Mouse (Mus musculus) gastrocnemius, postnatal 25 days (tissue): ENCODE results near the gene Ifna16. TPM values are rescaled to one million over a fixed set of nuclear protein-coding genes. Genes with fewer than 3 reads are reported as not detected.

ENCODE experiments used
- DNase-seq: peaks from one replicate; pipeline ENCODE4 v3.0.0; 2022
- long read RNA-seq, 2 experiments: library from polyadenylated mRNA; stranded (forward); transcript quantifications; one replicate each; pipeline ENCODE4 v2.0.0; 2021
- total RNA-seq, 2 experiments: library from RNA; stranded (reverse); gene quantifications; 1 replicate in 1 of 2; 2 replicates in 1 of 2; pipeline ENCODE4 v1.2.3; 2021

The Ifna16 gene
- total RNA-seq, result not detected
- long read RNA-seq, experiment 1, result 0 reads
- long read RNA-seq, experiment 2, result 0 reads

DNA sequence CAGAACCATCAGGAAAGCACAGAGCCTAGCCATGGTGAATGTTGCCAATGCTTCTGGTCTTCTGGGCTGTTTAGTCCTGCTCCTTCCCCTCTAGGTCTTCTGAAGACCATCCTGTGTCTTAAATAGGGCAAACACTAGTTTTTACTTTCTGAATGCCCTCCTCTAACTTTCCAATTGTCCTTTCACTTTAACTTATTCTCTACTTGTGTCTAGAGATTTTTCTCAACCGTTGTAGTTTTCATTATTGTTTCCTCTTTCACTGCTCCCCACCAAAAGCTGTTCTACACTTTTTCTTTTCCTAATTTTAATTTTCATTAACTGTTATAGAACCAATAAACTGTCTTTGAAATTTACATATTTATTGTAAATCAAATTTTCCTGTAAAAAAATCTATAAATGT, at the start of gene Ifna16:
Ifna16 (minus strand) TSS at position 101 of the 400 bp plus-strand sequence.
- DNase-seq, result no peak

DNA sequence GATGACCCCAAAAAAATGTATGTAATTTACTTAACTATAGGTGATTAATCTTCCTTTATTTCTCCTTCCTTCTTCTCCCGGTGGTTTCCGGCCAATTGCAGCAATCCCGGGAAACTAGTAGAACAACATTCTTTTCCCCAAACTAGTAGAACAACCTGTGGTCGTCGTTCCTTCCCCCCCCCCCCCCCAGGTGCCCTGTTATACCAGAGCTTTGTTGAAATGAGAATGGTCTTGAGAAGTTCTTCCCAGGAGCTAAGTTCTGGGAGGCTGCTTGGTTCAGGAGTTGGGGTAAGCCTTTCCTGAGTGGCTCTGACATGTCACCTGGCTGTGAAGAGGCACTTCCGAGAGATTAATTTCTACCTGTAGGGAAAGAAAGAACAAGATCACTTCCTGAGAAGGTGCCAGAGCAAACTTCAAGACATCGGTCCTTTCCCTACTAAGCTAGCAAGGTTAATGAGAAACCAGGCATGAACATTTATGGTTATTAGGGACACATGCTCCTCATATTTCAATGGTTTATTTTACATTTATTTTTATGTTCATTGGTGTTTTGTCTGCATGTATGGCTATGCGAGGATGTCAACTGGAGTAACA, 46.9 kb upstream of the Ifna16 start:
- no peak for DNase-seq

DNA sequence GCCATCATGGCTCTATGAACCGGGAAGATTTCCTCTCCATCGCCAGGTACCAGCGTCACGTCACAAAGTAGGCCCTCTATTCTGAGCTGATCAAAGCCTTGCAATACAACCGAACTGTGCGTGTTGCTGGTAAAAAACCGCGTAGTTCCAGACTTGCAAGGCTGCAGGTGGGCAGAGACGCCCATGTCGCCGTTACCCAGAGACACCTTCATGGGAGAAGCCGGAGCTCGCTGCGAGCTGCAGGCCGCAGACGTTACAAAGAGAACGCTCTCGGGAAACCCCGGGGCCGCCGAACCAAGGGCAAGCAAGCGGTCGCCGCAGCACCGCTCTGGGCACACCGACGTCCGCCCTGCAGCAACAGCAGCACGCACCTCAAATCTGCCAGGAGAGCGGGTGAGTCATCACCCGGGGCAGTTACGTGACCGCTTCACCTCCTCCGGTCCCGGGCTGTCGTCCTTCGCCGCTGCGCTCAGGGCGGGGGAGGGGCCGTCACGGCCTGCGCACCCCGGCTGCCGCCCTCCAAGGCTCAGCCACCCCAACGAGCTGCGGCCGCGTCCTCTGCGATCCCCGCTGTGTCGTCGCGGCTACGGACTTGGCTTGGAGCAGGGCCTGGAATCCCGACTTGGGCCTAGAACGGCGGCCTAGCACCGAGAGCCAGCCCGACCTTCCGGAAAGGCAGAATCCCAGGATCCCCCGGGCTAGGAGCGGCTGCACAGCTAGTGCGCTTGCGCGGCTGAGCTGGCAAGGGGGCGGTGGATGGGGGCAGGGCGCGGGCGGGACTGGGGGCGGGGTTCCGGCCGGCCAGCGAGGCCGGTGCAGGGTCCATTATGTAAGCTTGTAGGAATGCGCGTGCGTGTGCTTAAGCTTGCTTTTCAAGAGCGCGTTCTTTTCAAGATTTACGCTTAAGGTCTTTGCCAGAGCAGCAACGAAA, 45.3 kb upstream of the Ifna16 start, which contains the start of the genes Gm26566 and Klhl9:
Gm26566 (plus strand) TSS at position 15 of the 931 bp plus-strand sequence.
Klhl9 (minus strand) TSS at position 675 of the 931 bp plus-strand sequence.
- DNase-seq, result peak; percentile 95

DNA sequence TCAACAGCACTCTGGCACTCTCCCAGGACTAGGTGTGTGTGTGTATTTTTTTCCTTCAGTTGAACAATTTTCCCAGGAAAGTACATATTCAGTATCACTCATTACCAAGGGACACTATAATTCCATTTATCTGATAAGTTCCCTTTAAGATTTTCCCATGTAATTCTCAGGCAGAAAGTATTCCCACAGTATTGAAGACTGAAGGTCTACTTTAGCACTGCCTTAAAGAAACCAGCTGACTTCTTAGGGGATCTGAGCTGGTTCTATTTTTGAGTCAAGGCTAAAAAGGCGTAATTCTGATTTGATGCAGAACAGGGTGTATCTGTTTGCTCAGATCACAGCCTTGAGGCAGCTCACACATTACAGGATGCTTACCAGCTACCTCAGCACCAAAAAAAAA, 42.0 kb upstream of the Ifna16 start:
- DNase-seq, result no peak

DNA sequence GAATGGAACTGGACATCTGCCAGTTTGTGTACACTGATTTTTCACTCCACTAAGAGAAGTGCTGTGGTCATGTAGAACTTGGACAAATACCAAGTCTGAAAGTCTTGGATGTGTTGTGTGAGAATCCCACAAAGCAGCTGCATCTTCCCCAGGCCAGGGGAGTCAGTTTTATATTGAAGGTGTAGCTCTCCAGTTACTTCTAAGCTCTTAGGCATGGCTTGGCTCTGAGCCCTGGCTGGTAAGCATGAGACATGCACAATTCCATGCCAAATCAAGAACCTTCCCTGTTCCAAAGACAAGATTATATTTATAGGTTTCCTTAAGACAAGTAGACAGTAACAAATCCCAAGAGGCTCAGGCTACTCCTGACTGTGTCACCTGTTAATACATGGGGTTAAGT, 38.3 kb upstream of the Ifna16 start:
- DNase-seq, result peak; percentile 67

DNA sequence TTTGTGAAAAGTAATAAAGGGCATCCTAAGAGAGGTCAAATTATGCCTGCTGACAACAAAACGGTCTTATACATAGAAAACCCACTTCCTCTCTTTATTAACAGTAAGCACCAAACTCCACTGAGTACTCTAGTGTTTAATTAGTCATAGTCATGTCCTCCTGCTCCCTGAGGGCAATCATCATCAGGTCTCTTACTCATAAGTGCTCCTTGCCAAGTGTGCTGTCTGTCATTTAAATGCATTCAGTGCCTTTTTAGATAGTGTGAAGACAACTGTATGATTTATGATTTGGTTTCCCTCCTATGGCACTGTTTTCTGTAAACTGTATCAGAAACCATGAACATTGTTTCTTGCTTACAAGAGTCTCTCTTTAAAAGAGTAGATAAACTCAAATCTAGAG, 37.6 kb upstream of the Ifna16 start:
- no peak for DNase-seq

DNA sequence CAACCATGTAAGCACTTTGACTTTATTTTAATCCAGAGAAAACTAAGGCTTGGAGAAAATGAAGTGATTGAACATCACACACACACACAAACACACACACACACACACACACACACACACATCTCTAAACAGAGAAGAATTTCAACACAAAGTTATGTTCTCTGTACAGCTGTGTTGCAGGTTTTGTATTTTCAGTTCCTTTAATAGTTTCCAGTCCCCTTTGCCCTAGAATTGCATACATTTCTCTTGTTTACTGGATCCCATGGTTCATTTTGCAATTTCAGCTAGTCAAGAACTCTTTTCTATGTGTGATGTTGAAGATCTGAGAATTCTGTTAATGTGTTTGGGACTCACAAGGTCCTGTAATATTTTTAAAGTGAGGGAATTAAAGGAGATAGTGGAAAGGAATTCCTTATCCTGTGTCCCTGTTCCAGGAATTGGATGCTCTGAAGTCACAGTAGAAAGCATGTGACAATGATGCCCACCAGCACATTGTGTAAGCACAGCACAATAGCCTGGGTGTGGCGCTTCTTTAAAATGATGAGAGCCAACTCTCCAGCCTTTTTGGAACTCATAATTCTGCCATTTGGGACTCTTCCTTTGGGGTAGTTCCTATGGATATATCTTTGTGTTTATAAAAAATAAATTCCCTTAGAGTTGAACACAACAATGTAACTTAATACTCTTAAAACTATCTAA, 30.6 kb upstream of the Ifna16 start:
- no peak for DNase-seq

DNA sequence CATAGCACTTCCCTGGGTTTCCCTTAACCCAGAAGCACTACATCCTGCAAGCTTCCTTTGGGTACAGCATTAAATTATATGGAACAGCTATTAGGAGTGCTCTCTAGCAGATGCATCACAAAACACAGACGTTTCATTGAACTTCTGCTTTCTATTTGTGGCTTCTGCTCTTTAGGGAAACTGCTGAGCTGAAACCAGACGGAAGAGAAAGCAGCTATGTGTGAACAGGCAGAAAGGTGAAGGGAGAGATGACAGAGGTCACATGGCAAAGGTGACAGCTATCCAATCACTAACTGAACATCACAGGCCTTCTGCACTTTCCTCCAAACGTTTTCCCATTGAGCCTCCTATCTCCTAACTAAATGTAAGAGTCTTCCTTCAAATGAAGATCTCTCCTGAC, 29.2 kb upstream of the Ifna16 start:
- no peak for DNase-seq

DNA sequence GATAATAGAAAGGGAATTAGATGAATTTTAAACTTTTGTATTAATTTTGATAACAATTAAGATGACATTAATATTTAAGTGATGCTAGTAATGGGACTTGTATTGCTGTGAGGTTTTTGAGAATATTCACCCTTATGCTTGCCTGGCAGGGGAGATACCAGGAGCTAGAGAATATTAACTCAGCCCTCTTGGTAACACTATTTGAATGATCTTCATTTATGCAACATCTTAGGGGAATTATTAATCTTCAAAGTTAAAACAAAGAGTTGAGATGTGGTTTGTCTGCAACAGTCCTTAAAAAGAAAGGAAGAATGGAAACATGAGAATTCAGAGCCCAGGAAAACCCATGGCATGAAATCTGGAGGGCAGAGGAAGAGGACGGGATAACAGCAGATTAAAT, 22.6 kb upstream of the Ifna16 start:
- no peak for DNase-seq

DNA sequence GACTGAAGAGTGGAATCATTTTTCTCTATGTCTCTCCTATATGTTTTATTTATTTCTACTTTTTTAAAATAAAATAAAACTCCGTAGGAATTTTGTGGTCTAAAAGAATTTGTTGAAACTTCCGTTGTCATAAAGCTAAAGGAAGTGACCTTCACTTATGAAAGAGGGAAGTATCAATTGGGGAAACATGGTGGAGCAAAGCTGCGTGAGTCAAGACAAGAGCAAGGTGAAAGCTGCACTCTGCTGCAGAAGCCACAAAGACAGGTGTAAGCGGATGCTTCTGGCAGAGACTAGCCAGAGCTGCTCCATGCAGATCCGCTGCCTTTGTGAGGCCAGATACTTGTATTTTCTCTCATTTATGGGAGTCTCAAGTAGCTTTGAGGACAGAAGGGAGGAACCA, 22.1 kb upstream of the Ifna16 start:
- DNase-seq, result no peak

DNA sequence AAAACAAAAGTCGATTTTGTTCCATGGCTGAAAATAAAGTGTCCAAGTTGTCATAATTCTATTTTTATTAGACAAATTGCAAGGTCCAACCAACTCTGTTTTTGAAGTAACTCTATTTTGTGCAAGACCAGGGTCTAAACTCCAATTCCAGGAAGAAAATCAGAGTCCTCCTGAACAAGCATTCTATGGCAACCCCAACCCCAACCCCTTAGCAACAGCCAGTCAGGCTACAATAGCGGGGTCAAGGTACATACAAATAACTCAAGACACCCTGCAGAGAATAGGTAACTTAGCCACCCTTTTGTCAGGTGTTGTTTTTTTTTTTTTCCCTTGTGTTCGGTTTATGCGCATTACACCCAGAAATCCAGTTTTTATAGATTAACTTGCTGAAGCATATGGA, 21.0 kb upstream of the Ifna16 start:
- no peak for DNase-seq

DNA sequence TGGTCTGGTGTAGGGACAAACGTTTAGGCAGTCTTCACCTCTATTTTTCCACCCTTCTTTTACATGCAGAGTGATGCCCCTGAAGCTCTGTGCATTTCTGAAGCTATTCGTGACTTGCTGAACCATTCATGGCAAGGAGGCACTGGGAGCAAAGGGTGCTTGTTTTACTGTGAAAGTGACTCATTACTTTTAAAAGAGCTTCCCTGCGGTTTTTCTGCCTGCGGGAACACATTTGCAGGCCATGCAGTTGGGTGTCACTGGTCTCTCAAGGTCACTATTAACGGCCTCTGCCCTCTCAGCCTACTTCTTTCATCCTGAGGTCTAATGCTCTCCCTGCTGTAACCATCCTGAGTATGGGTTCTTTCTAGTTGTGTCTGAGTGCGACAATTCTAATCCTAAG, 20.4 kb upstream of the Ifna16 start:
- no peak for DNase-seq

DNA sequence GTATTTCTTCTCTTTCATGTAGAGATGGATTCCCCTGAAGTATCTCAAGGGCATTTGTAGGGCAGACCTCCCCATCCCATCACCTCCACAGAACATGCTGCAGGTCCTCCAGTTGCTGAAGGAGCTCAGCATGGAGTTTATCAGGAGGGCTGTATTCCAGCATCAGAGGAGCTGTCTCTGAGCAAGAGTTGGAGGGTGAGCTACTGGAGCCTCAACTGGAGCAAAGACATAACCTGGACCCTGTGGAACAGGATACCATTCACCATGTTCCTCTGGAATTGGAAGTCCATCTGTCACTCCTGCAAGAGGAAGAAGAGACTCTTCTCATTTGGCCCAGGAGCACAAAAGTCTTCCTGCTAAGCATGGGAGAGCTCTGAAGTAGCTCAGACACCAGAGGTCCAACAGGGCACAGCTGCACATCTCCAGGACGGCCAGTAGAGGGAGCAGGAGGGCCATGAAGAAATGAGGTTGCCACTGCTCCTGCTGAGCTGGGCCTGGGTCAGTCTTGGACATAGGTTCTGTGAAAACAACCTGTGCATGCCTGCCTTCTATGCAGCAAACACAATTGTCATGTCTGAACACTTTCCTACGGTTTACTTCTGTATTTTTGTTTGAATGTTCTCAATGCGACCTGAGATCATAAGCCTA, 19.6 kb upstream of the Ifna16 start:
- DNase-seq, result peak; percentile 43

DNA sequence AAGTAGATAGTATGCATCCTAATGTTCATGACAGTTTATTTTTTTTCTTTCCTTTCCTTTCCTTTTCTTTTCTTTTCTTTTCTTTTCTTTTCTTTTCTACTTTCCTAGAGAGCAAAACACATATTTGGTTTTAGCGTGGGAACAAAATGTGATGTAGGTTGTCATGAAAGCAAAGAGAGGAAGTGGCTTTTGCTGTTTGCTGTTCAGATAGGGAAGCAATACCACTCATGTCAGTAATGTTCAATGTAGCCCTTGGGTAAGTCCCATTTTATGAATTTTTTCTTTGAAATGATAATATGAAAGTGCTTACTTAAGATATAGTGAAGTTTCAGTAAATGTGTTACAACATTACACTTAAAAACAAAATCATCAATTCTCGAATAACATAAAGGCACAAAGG, 16.7 kb upstream of the Ifna16 start:
- DNase-seq, result no peak

DNA sequence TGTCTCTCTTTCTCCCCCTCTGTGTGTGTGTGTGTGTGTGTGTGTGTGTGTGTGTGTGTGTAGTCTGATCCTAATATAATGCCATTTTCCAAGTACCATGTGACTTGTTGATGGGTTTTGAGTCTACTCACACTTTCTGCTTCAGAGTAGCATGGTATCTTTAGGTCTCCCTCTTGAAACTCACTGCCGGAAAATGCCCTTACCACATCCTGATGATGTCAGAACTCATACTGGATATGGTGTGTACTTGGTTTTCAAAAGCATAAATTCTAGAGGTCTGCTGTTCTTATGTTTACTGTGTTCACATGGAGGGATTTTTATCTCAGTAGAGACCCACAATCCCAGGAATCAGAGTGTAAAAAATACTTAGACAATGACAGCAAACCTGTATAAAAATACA, 15.8 kb upstream of the Ifna16 start:
- DNase-seq, result no peak

DNA sequence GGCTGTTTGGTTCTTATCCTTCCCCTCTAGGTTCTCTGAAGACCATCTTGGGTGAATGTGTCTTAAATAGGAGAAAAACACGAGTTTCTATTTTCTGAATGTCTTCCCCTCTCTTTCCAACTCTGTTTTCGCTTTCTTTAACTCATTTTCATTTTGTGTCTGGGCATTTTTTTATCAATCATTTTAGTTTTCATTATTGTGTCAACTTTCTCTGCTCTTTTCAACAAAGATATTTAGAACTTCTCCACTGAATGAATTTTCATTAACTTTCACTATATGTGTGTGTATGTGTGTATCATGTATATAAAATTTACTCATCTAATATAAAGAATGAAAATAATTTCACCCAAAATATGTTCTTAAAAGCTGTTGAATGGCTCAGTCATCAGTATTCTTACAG, 14.5 kb upstream of the Ifna16 start, which contains the start of gene Ifnab:
Ifnab (minus strand) TSS at position 101 of the 400 bp plus-strand sequence.
- no peak for DNase-seq

DNA sequence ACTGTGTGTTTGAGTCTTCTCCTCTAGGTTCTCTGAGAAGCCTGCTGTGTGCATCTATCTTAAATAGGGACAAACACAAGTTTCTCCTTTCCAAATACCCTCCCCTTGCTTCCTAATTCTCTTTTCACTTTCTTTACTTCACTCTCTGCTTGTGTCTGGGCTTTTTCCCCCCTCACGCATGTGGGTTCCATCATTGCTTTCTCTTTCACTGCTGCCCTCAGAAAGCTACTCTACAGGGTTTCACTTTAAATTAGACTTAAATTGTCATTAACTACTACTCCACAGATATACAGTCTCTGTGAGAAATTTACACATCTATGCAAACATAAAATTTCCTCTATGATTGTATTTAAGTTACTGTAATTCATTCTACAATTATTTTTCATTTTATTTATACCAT, 7.1 kb upstream of the Ifna16 start, which contains the start of gene Ifna2:
Ifna2 (minus strand) TSS at position 101 of the 400 bp plus-strand sequence.
- no peak for DNase-seq

DNA sequence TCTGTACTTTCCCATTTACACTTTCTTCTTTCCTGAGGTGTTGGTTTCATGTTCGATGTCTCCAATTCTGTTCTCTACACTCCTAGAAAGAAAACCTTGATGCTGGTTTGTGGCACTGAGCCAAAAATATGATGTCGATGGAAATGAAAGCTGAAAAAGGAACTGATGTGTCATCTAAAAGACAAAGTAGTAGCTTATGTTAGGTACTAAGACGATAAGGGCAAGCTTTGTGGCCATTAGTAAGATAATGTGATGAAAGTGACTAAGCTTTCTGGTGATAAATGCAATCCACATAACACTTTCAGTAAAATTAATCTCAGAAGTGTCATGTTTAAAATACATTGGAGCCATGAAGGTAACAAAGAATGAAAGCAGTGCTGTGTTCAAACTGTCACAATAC, 4.6 kb upstream of the Ifna16 start:
- DNase-seq, result no peak

DNA sequence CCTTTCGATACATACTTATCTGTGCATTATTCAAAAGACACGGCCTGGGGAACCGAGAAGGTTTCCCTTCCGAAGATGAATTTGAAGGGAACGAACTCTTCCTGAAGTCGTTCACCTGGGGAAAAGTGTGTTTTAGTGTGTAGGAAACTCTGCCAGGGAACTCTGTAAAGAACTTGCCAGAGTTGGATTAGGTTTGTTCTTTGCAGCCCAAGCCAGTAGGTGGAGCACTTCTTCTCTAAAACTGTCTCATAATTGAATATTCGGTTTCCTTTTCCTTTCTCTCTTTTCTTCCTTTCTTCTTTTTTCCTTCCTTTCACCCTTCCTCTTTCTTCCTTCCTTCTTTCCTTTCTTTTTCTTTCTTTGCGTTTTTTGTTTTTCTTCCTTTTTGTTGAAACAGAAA, 3.6 kb upstream of the Ifna16 start:
- no peak for DNase-seq

DNA sequence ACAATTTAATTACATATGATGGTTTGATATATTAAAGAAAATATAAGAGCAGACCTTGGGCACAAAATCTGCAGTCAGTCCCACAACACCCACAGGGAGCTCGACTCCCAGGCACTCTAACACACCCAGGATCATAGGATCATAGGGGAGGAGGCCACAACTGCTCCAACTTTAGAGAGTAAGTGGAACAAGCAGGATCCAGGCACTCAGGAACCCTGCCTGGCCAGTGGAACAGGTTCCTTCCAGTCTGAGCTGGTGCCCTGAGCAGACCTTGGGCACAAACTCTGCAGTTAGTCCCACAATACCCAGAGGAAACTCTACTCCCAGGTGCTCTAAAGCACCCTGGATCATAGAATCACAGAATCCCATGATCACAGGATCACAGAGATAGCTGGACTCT, 21.3 kb downstream of the Ifna16 start:
- no peak for DNase-seq

DNA sequence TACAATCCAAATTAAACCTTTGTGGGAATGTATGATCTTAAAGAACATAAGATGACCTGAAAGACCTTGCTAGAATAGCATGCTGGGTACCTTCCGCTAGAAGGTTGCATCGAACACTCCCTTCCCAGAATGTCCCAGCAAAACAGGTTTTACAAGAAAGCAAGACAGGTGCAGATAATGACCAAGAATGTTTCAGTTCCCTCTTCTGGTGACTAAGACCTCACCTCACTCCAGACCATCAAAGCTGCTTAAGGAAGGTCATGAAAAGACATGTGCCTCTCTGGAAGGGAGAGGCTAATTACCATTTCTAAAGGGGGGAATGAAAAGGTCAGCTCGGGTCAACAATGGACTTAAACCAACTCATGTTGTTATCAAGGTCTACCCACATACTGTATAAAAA, 23.1 kb downstream of the Ifna16 start:
- no peak for DNase-seq

DNA sequence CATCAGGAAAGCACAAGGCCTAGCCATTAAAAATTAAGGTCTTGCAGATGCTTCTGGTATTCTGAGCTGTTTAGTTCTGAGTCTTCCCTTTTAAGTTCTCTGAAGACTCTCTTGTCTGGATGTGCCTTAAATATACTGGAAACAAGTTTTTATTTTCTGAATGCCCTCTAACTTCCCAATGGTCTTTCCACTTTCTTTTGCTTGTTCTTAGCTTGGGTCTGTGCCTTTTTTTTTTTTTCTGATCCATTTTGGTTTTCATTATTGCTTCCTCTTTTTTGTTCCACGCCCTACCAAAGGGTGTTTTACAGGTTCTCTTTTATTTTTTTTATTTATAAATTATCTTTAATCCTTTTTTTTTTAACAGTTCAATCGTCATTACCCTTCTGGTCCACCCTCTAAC, 32.4 kb downstream of the Ifna16 start, which contains the start of gene Ifna13:
Ifna13 (minus strand) TSS at position 101 of the 400 bp plus-strand sequence.
- no peak for DNase-seq
